Mouse (Mus musculus) frontal cortex, adult 2 months (tissue): ENCODE results near the gene Uba6. TPM values are rescaled to one million over a fixed set of nuclear protein-coding genes. Genes with fewer than 3 reads are reported as not detected.

Source experiments
- DNase-seq, 2 experiments: peaks; one replicate each; pipeline ENCODE4 v3.0.0; 2022; ENCODE audit warnings: low spot score in 1 of 2; ENCODE audit errors: extremely low spot score in 1 of 2
- polyA plus RNA-seq: library from polyadenylated mRNA; depleted of rRNA; stranded (reverse); fragments of >200 nt; gene quantifications from 2 replicates; pipeline ENCODE4 v1.2.3, GENCODE M21; 2012; rRNA removed

The Uba6 gene
- polyA plus RNA-seq, 1 experiment: 6.8 TPM

- no peak for DNase-seq
These were observed 93.8 kb downstream of the Uba6 start for GRCm38 (mm10) chr5:86078720-86079334.

- no peak for DNase-seq
These were observed 99.7 kb downstream of the Uba6 start for GRCm38 (mm10) chr5:86072756-86073386.

- no peak for DNase-seq
These were observed 101.1 kb downstream of the Uba6 start, which contains the start of gene Stap1 for GRCm38 (mm10) chr5:86071538-86071937. TSS of gene Stap1 (plus strand) at chr5:86071746.

- DNase-seq: no peak
These were observed 103.5 kb downstream of the Uba6 start for GRCm38 (mm10) chr5:86069121-86069520.

- DNase-seq: no peak
These were observed 104.2 kb downstream of the Uba6 start for GRCm38 (mm10) chr5:86068451-86068850.

GRCm38 (mm10) chr5:86066551-86066929 lies 106.1 kb downstream of the Uba6 start:
- peak; percentile 80 to 94 for DNase-seq

GRCm38 (mm10) chr5:86065876-86066550 lies 106.6 kb downstream of the Uba6 start:
- peak in 1 of 2 experiments; percentile 7 for DNase-seq

- peak; percentile 92 to 95 for DNase-seq
These were observed 107.3 kb downstream of the Uba6 start, which contains the start of gene Cenpc1 for GRCm38 (mm10) chr5:86065101-86065875. TSS of gene Cenpc1 (minus strand) at chr5:86065583.

GRCm38 (mm10) chr5:86063501-86063900 lies 109.1 kb downstream of the Uba6 start:
- no peak for DNase-seq

Other genes starting within 250 kb of the Uba6 start
- gene Cenpc1, start 107.2 kb downstream of the Uba6 start, polyA plus RNA-seq: 13.8 and 16.0 TPM in 2 replicates
- gene Stap1, start 101.1 kb downstream of the Uba6 start, polyA plus RNA-seq: 0.08 and 0.18 TPM in 2 replicates
- gene Gnrhr, start 25.1 kb upstream of the Uba6 start, polyA plus RNA-seq: not detected in 2 replicates
- gene Tmprss11c, start 116.5 kb upstream of the Uba6 start, polyA plus RNA-seq: not detected in 2 replicates
- 0.08 and 0.14 TPM in 2 replicates for gene Tmprss11d, start 200.6 kb upstream of the Uba6 start, polyA plus RNA-seq